Mouse (Mus musculus) stomach, postnatal 0 days (tissue): Measurements from ENCODE around the gene Celsr3. TPM values are rescaled to one million over a fixed set of nuclear protein-coding genes. Genes with fewer than 3 reads are reported as not detected.

ENCODE experiments used
- ATAC-seq: fragments of 200-750 bp; cut with Nextera tagmentation; 2 replicates; pipeline ENCODE4 v1.8.0; 2017; ENCODE audit not compliant: low FRiP score, low TSS enrichment
- DNase-seq: peaks from one replicate; pipeline ENCODE4 v3.0.0-alpha.2; 2016; ENCODE audit warnings: low spot score
- H3K27ac ChIP-seq: fragments of 300-500 bp; sonication (generic); replicated peaks from 2 replicates; pipeline ENCODE4 v1.5.1; 2014; ENCODE audit warnings: mild to moderate bottlenecking, control low read depth
- H3K27me3 ChIP-seq: fragments of 300-500 bp; sonication (generic); 2 replicates; pipeline ENCODE4 v1.6.1; 2014; ENCODE audit warnings: low read length; ENCODE audit not compliant: control insufficient read depth, insufficient read depth
- H3K36me3 ChIP-seq: fragments of 300-500 bp; sonication (generic); 2 replicates; pipeline ENCODE4 v1.6.1; 2014; ENCODE audit warnings: low read length, mixed read lengths; ENCODE audit not compliant: control insufficient read depth, insufficient read depth
- H3K4me1 ChIP-seq: fragments of 300-500 bp; sonication (generic); replicated peaks from 2 replicates; pipeline ENCODE4 v1.6.1; 2014; ENCODE audit warnings: antibody characterized with exemption; ENCODE audit not compliant: control insufficient read depth, insufficient read depth
- H3K4me2 ChIP-seq: fragments of 300-500 bp; sonication (generic); replicated peaks from 2 replicates; pipeline ENCODE4 v1.6.1; 2014; ENCODE audit warnings: low read depth, mild to moderate bottlenecking, control low read depth, moderate library complexity
- H3K4me3 ChIP-seq: fragments of 300-500 bp; sonication (generic); 2 replicates; pipeline ENCODE4 v1.5.1; 2014; ENCODE audit warnings: low read depth, low read length, control low read depth
- H3K9ac ChIP-seq: fragments of 300-500 bp; sonication (generic); 2 replicates; pipeline ENCODE4 v1.6.1; 2014; ENCODE audit warnings: mild to moderate bottlenecking, low read length, control low read depth, mixed read lengths
- H3K9me3 ChIP-seq: fragments of 300-500 bp; sonication (generic); 2 replicates; pipeline ENCODE4 v1.6.1; 2016; ENCODE audit warnings: low read length; ENCODE audit not compliant: control insufficient read depth
- CTCF ChIP-seq: IDR thresholded peaks from 2 replicates; pipeline ENCODE4 v1.5.1; 2016; ENCODE audit warnings: antibody characterized with exemption, low read depth, mild to moderate bottlenecking, moderate library complexity
- EP300 ChIP-seq: optimal IDR thresholded peaks from 2 replicates; pipeline ENCODE3; 2016; ENCODE audit warnings: antibody characterized with exemption
- WGBS: fragments of 180-500 bp; shearing (Covaris S2); extraction: QIAGEN DNeasy Blood & Tissue Kit; methylation state at CpG from one replicate; pipeline ENCODE4 v1.1.7; 2014; 5-methylcytosine and 5-hydroxymethylcytosine counted together
- polyA plus RNA-seq: library from polyadenylated mRNA; unstranded; fragments of >200 nt; fragmentation: Nextera tagmentation; extraction: Ambion mirVana; gene quantifications from 2 replicates; pipeline ENCODE4 v1.2.1, GENCODE M21; 2015

Celsr3 gene
- polyA plus RNA-seq, 1 experiment from 2014 or later = 0.15 TPM

DNA sequence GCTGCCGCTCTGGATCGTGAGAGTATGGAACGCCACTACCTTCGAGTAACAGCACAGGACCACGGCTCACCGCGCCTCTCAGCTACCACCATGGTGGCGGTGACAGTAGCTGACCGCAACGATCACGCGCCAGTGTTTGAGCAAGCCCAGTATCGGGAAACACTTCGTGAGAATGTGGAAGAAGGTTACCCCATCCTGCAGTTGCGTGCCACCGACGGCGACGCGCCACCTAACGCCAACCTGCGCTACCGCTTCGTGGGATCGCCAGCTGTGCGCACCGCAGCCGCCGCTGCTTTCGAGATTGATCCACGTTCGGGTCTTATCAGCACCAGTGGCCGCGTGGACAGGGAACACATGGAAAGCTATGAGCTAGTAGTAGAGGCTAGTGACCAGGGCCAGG is 1.3 kb downstream of the Celsr3 start:
- H3K27me3 ChIP-seq = peaks cover 21% of the 10 kb centered on the region
- DNase-seq = no peak
- no peak overlapping the region for H3K9ac ChIP-seq
- TF ChIP-seq CTCF = peak; percentile 10; the same call in 1 of the 2 replicates
- TF ChIP-seq EP300 = no peak
- 6% methylated on average over 34 of the region's 34 CpGs for WGBS
- H3K36me3 ChIP-seq = no peaks in the 10 kb centered on the region
- H3K27ac ChIP-seq = no peak overlapping the region
- ATAC-seq = no peak
- H3K9me3 ChIP-seq = no peaks in the 10 kb centered on the region
- H3K4me1 ChIP-seq = peaks cover 10% of the 10 kb centered on the region
- peak overlapping the region; percentile 31; the same call in 1 of the 2 replicates for H3K4me3 ChIP-seq
- H3K4me2 ChIP-seq = peak overlapping the region; percentile 69

DNA sequence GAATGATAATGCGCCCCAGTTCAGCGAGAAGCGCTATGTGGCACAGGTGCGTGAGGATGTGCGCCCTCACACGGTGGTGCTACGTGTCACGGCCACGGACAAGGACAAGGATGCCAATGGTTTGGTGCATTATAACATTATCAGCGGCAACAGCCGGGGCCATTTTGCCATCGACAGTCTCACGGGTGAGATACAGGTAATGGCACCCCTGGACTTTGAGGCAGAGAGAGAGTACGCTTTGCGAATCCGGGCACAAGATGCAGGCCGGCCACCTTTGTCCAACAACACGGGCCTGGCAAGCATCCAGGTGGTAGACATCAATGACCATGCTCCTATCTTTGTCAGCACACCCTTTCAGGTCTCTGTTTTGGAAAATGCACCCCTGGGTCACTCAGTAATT is 1.8 kb downstream of the Celsr3 start:
- no peak overlapping the region for H3K4me2 ChIP-seq

DNA sequence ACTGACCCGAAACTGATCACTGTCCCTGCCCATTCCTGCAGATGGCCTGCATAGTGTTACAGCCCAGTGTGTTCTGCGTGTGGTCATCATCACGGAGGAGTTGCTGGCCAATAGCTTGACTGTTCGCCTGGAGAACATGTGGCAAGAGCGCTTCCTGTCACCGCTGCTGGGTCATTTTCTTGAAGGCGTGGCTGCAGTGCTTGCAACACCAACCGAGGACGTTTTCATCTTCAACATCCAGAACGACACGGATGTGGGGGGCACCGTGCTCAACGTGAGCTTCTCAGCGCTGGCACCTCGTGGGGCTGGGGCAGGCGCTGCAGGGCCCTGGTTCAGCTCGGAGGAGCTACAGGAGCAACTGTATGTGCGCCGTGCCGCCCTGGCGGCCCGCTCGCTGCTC is 5.5 kb downstream of the Celsr3 start:
- WGBS = 7% methylated on average over 23 of the region's 23 CpGs
- Histone ChIP-seq H3K9ac (peak overlapping the region; percentile 23; the same call in 1 of the 2 replicates), H3K27ac (no peak overlapping the region), H3K9me3 (no peaks in the 10 kb centered on the region), H3K27me3 (peaks cover 3% of the 10 kb centered on the region; the same call in 1 of the 2 replicates), H3K36me3 (no peaks in the 10 kb centered on the region), H3K4me3 (peak overlapping the region; percentile 46), H3K4me1 (peaks cover 10% of the 10 kb centered on the region), H3K4me2 (peak overlapping the region; percentile 90)
- TF ChIP-seq EP300 = no peak
- TF ChIP-seq CTCF = no peak
- DNase-seq (no peak), ATAC-seq (no peak)

More for the DNA sequence above, 1.8 kb downstream of the Celsr3 start:
- H3K9me3 ChIP-seq = no peaks in the 10 kb centered on the region
- no peak overlapping the region for H3K4me3 ChIP-seq
- 59% methylated on average over 18 of the region's 18 CpGs for WGBS
- no peak overlapping the region for H3K27ac ChIP-seq
- TF ChIP-seq EP300 (no peak), CTCF (no peak)
- no peak for DNase-seq
- H3K4me1 ChIP-seq = peaks cover 10% of the 10 kb centered on the region
- no peak for ATAC-seq
- H3K36me3 ChIP-seq = no peaks in the 10 kb centered on the region
- H3K9ac ChIP-seq = no peak overlapping the region
- H3K27me3 ChIP-seq = peaks cover 21% of the 10 kb centered on the region

DNA sequence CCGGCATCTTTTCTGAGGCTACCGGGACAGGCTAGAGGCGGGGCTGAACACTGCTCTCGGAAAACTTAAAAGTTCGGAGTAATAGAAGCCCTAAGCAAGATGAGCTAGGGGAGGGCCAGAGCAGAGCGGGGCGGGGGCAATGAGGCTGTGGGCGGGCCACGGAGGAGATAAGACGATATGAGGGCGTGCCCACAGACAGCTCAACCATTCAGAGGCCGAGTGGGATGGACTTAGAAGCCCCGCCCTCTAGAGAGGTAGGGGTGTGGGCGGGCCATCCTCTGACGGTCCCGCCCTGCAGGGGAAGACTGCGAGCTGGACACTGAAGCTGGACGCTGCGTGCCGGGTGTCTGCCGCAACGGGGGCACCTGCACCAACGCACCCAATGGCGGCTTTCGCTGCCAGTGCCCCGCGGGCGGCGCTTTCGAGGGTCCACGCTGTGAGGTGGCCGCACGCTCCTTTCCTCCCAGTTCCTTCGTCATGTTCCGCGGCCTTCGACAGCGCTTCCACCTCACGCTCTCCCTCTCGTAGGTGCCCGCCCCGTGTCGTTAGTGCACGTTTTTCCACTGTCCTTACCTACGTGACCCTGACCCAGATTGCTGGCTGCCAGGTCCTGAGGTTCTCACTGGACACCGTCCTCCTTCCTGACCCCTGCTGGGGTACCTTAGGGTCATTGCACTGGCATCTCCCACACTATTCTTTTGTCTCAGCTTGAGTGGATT is 6.4 kb downstream of the Celsr3 start:
- peaks cover 2% of the 10 kb centered on the region; the same call in 1 of the 2 replicates for H3K27me3 ChIP-seq
- ATAC-seq = peak; percentile 98

DNA sequence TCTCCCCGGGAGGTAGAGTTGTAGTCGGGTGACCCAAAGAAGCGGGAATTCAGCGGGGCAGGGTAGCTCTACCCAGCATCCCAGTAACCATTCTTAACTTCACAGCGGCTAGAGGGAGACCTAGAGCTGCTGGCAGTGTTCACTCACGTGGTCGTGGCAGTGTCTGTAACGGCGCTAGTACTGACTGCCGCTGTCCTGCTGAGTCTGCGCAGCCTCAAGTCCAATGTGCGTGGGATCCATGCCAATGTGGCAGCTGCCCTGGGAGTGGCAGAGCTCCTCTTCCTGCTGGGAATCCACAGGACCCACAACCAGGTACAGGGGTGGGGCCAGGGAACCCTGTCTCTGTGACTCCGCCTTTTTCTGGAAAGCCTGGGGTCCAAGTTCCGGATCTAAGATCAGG is 16.9 kb downstream of the Celsr3 start:
- 0 out of 2 replicates have a peak overlapping the region, but pooled peaks have one; percentile 1 for H3K4me2 ChIP-seq
- DNase-seq (peak; percentile 60), ATAC-seq (peak; percentile 47)
- no peaks in the 10 kb centered on the region for H3K36me3 ChIP-seq
- H3K4me3 ChIP-seq = no peak overlapping the region
- H3K9ac ChIP-seq = no peak overlapping the region
- WGBS = 13% methylated on average over 14 of the region's 14 CpGs
- TF ChIP-seq CTCF (peak; percentile 60), EP300 (no peak)
- no peak overlapping the region for H3K27ac ChIP-seq
- H3K9me3 ChIP-seq = no peaks in the 10 kb centered on the region
- no peaks in the 10 kb centered on the region for H3K4me1 ChIP-seq
- H3K27me3 ChIP-seq = no peaks in the 10 kb centered on the region

More for the DNA sequence above, 6.4 kb downstream of the Celsr3 start:
- Histone ChIP-seq H3K9ac (no peak overlapping the region), H3K36me3 (no peaks in the 10 kb centered on the region), H3K27ac (no peak overlapping the region), H3K4me1 (peaks cover 5% of the 10 kb centered on the region), H3K4me3 (peak overlapping the region; percentile 46), H3K9me3 (no peaks in the 10 kb centered on the region), H3K4me2 (peak overlapping the region; percentile 90)
- 4% methylated on average over 46 of the region's 46 CpGs for WGBS
- no peak for TF ChIP-seq EP300
- peak; percentile 93 for DNase-seq

DNA sequence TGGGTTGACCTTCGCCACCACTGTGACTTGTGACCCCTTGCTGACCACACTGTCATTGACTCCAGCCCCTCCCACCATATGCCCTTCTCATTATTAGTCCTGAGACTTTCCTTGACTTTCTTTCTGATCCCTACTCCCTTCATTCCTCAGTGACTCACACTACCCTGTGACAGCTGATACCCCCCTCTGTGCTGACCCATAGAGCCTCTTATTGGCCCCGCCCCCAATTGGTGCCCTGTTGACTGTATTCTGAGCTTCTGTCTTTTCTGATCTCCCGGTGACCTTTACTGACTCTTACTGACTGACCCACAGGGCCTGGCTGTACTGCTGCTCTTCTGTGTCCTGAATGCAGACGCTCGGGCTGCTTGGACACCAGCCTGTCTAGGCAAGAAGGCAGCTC is 19.3 kb downstream of the Celsr3 start:
- TF ChIP-seq EP300 (no peak), CTCF (no peak)
- WGBS = 74% methylated on average over 5 of the region's 5 CpGs
- ATAC-seq (no peak), DNase-seq (no peak)
- H3K4me1 ChIP-seq = no peaks in the 10 kb centered on the region
- no peaks in the 10 kb centered on the region for H3K9me3 ChIP-seq
- no peak overlapping the region for H3K9ac ChIP-seq
- H3K4me2 ChIP-seq = no peak overlapping the region
- H3K36me3 ChIP-seq = no peaks in the 10 kb centered on the region
- H3K4me3 ChIP-seq = no peak overlapping the region
- H3K27ac ChIP-seq = no peak overlapping the region
- H3K27me3 ChIP-seq = no peaks in the 10 kb centered on the region
